Mouse (Mus musculus) fat pad, adult 2 months (tissue): Measurements from ENCODE around the gene Abhd12b.

ENCODE experiments used
- DNase-seq: peaks from one replicate; pipeline ENCODE4 v3.0.0-alpha.2; 2011; ENCODE audit warnings: low read depth, low spot score; ENCODE audit errors: extremely low read depth

The Abhd12b gene

GRCm38 (mm10) chr12:70153842-70154241 lies at the start of gene Abhd12b:
TSS of gene Abhd12b (plus strand) at chr12:70154142.
- DNase-seq: no peak

- no peak for DNase-seq
Measured at GRCm38 (mm10) chr12:70104199-70104598, 49.7 kb upstream of the Abhd12b start.

- no peak for DNase-seq
Measured at GRCm38 (mm10) chr12:70104776-70105420, 49.0 kb upstream of the Abhd12b start.

GRCm38 (mm10) chr12:70105885-70106284 lies 48.1 kb upstream of the Abhd12b start:
- DNase-seq: no peak

- no peak for DNase-seq
Measured at GRCm38 (mm10) chr12:70106508-70106907, 47.4 kb upstream of the Abhd12b start.

GRCm38 (mm10) chr12:70108104-70108503 lies 45.8 kb upstream of the Abhd12b start:
- DNase-seq: no peak

GRCm38 (mm10) chr12:70109921-70110320 lies 44.0 kb upstream of the Abhd12b start:
- DNase-seq: no peak

- no peak for DNase-seq
Measured at GRCm38 (mm10) chr12:70110375-70111116, 43.4 kb upstream of the Abhd12b start.

GRCm38 (mm10) chr12:70111117-70111366 lies 42.9 kb upstream of the Abhd12b start:
- DNase-seq: no peak

- DNase-seq: no peak
Measured at GRCm38 (mm10) chr12:70111367-70112089, 42.4 kb upstream of the Abhd12b start.

- no peak for DNase-seq
Measured at GRCm38 (mm10) chr12:70112090-70112383, 41.9 kb upstream of the Abhd12b start.

GRCm38 (mm10) chr12:70113351-70113750 lies 40.6 kb upstream of the Abhd12b start, which contains the start of gene Nin:
TSS of gene Nin (minus strand) at chr12:70113717.
- no peak for DNase-seq

- no peak for DNase-seq
Measured at GRCm38 (mm10) chr12:70117146-70117545, 36.8 kb upstream of the Abhd12b start.

- no peak for DNase-seq
Measured at GRCm38 (mm10) chr12:70118721-70119345, 35.1 kb upstream of the Abhd12b start.

GRCm38 (mm10) chr12:70119552-70119951 lies 34.4 kb upstream of the Abhd12b start:
- no peak for DNase-seq

GRCm38 (mm10) chr12:70126626-70127025 lies 27.3 kb upstream of the Abhd12b start:
- DNase-seq: no peak

GRCm38 (mm10) chr12:70129105-70129504 lies 24.8 kb upstream of the Abhd12b start:
- DNase-seq: no peak

- DNase-seq: no peak
Measured at GRCm38 (mm10) chr12:70131042-70131675, 22.8 kb upstream of the Abhd12b start.

- DNase-seq: no peak
Measured at GRCm38 (mm10) chr12:70134627-70135235, 19.2 kb upstream of the Abhd12b start.

- no peak for DNase-seq
Measured at GRCm38 (mm10) chr12:70136185-70136756, 17.7 kb upstream of the Abhd12b start.

GRCm38 (mm10) chr12:70137095-70137494 lies 16.8 kb upstream of the Abhd12b start:
- DNase-seq: no peak
